Mouse (Mus musculus) cerebellum, adult 9-11 months (tissue): ENCODE measurements around the gene Ckap4.
A peak's percentile ranks its signal among the peaks of the same experiment; 100 is the strongest.
"Not testable (repeated sequence)": the region's sequence is repeated elsewhere in the genome, so short reads cannot be mapped to it uniquely, and the experiment has no call there.

Source experiments
- DNase-seq: peaks from one replicate; pipeline ENCODE4 v3.0.0; 2022

Ckap4 gene

GRCm38 (mm10) chr10:84549146-84549919, 15.5 kb upstream of the Ckap4 start:
- DNase-seq: no peak

GRCm38 (mm10) chr10:84544841-84545610, 11.2 kb upstream of the Ckap4 start:
- DNase-seq: no peak

GRCm38 (mm10) chr10:84542802-84543658, 9.2 kb upstream of the Ckap4 start:
- DNase-seq: no peak

GRCm38 (mm10) chr10:84539651-84540050, 5.8 kb upstream of the Ckap4 start:
- no peak for DNase-seq

GRCm38 (mm10) chr10:84535859-84536258, 2.0 kb upstream of the Ckap4 start:
- DNase-seq: no peak

- DNase-seq: no peak
Measured at GRCm38 (mm10) chr10:84535458-84535857, 1.6 kb upstream of the Ckap4 start.

GRCm38 (mm10) chr10:84532911-84533882, 665 bp downstream of the Ckap4 start:
- peak; percentile 80 for DNase-seq

- peak; percentile 34 for DNase-seq
Measured at GRCm38 (mm10) chr10:84532191-84532889, 1.5 kb downstream of the Ckap4 start.

- no peak for DNase-seq
Measured at GRCm38 (mm10) chr10:84531576-84531975, 2.3 kb downstream of the Ckap4 start.

- no peak for DNase-seq
Measured at GRCm38 (mm10) chr10:84530388-84530787, 3.5 kb downstream of the Ckap4 start.

- DNase-seq: peak; percentile 56
Measured at GRCm38 (mm10) chr10:84527631-84528030, 6.2 kb downstream of the Ckap4 start.

GRCm38 (mm10) chr10:84527070-84527469, 6.8 kb downstream of the Ckap4 start:
- DNase-seq: no peak

- no peak for DNase-seq
Measured at GRCm38 (mm10) chr10:84526488-84526887, 7.4 kb downstream of the Ckap4 start.

GRCm38 (mm10) chr10:84523682-84524081, 10.2 kb downstream of the Ckap4 start:
- no peak for DNase-seq

GRCm38 (mm10) chr10:84516414-84516927, 17.4 kb downstream of the Ckap4 start:
- DNase-seq: peak; percentile 25

GRCm38 (mm10) chr10:84515980-84516379, 17.9 kb downstream of the Ckap4 start:
- not testable (repeated sequence) for DNase-seq

GRCm38 (mm10) chr10:84515512-84515950, 18.3 kb downstream of the Ckap4 start:
- peak; percentile 76 for DNase-seq

GRCm38 (mm10) chr10:84514038-84514578, 19.8 kb downstream of the Ckap4 start:
- peak; percentile 50 for DNase-seq

GRCm38 (mm10) chr10:84512766-84513165, 21.1 kb downstream of the Ckap4 start:
- no peak for DNase-seq

- no peak for DNase-seq
Measured at GRCm38 (mm10) chr10:84508603-84509002, 25.3 kb downstream of the Ckap4 start.

GRCm38 (mm10) chr10:84498867-84499266, 35.0 kb downstream of the Ckap4 start:
- no peak for DNase-seq
